Mouse (Mus musculus): ENCODE data around the gene Zfhx3. TPM values are rescaled to one million over a fixed set of nuclear protein-coding genes. Genes with fewer than 3 reads are reported as not detected.

The Zfhx3 gene
- total and polyA plus RNA-seq, 2 experiments from 2014 or later = 14.9 to 15.3 TPM

DNA sequence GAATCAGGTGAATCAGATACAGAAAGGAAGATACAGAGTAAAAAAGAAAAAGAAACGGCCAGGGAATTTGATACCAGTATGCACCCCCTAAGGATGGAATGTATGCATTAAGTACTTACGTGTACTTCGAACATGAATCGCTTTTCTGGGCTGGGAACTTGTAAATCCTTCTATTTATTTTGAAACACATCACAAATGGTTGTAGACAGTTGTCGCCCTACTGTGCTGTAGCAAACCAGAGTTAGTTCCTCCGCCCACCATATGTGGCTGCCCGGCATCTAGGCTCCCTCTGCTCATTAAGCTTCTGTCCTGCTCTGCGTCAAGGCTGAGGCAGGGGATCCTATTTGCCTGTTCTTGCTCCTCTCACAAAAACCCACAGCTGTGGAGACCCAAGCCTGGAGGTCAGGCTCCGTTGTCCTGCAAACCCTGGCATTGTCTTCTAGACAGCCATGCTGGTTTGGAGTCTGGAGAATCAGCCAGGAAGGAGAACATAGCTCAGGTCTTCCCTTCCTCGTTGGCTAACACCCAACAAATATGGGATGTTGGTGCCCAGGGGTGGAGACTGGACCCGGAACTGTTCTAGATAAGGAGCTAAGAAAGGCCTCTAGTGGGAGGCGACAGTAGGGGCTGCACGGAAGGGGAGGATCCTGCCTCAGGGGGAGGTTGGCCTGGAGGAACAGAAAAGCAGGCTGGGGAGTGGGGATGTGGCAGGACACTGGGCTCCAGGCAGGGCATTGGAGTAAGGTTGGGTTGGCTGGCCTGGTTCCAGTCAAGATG, 925.2 kb downstream of the Zfhx3 start:
- TF ChIP-seq CTCF (IDR thresholded peaks at IDR 0.05; ENCODE audit: low read depth) = no peak
- H3K4me1 ChIP-seq (ENCODE audit: insufficient read depth, low read length) = peaks cover 7% of the 10 kb centered on the region; the same call in 1 of the 2 replicates
- WGBS = 69% methylated on average over 13 of the region's 13 CpGs
- H3K27ac ChIP-seq = no peak overlapping the region
- H3K4me2 ChIP-seq (ENCODE audit: low read depth, low read length) = no peak overlapping the region
- 0 out of 2 replicates have a peak, but pooled peaks have one; percentile 10 for ATAC-seq
- H3K36me3 ChIP-seq (ENCODE audit: insufficient read depth, low read length) = no peaks in the 10 kb centered on the region
- no peak overlapping the region for H3K9ac ChIP-seq (replicated peaks; ENCODE audit: low read length)
- no peaks in the 10 kb centered on the region for H3K9me3 ChIP-seq (ENCODE audit: low read length)
- no peak for DNase-seq (ENCODE audit: low spot score)
- H3K27me3 ChIP-seq (ENCODE audit: insufficient read depth, low read length) = no peaks in the 10 kb centered on the region
- H3K4me3 ChIP-seq (ENCODE audit: low read length) = no peak overlapping the region

DNA sequence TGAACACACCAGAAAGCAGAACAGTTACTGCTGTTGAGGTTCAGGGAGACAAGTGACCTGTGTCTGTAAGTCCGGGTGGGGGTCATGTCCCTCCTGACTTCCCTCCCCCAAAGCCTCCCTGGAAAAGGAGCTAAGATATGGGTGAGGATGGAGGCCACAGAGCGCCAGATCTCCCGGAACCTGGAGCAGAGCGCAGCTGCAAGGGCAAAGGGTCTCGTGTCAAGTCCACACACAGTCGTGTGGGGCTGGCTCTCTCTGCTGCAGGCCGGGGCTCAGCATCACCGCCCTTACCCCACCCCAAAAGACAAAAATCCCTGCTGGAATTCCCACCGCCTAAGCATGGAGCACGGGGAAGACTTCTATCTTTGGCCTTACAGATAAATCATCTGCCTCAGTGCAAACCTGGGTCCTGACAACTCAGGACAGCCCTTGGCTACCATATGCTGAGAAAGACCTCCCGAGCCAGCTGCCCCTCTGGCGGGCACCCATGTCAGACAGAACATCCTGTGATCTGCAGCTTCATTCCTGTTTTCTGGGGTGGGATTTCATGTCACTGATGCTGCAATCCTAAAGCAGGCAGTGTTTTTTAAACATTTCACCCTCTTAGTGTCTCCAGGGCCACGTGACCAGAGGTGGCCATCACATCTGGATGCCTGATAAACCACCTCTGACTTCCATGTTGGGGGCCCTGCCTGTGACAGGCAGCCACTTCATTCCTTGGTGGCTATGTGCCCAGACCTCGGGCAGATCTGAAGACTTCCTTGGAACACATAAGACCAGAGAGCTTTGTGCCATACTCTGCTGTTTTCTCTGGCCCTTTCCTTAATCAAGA, 926.0 kb downstream of the Zfhx3 start:
- Histone ChIP-seq H3K27me3 (ENCODE audit: insufficient read depth, low read length) (no peaks in the 10 kb centered on the region), H3K9ac (replicated peaks; ENCODE audit: low read length) (no peak overlapping the region), H3K27ac (no peak overlapping the region), H3K4me1 (ENCODE audit: insufficient read depth, low read length) (peaks cover 7% of the 10 kb centered on the region; the same call in 1 of the 2 replicates), H3K9me3 (ENCODE audit: low read length) (no peaks in the 10 kb centered on the region), H3K4me3 (ENCODE audit: low read length) (no peak overlapping the region), H3K4me2 (ENCODE audit: low read depth, low read length) (no peak overlapping the region), H3K36me3 (ENCODE audit: insufficient read depth, low read length) (no peaks in the 10 kb centered on the region)
- ATAC-seq = 0 out of 2 replicates have a peak, but pooled peaks have one; percentile 7
- DNase-seq (ENCODE audit: low spot score) = no peak
- 69% methylated on average over 14 of the region's 14 CpGs for WGBS
- TF ChIP-seq CTCF (IDR thresholded peaks at IDR 0.05; ENCODE audit: low read depth) = no peak

DNA sequence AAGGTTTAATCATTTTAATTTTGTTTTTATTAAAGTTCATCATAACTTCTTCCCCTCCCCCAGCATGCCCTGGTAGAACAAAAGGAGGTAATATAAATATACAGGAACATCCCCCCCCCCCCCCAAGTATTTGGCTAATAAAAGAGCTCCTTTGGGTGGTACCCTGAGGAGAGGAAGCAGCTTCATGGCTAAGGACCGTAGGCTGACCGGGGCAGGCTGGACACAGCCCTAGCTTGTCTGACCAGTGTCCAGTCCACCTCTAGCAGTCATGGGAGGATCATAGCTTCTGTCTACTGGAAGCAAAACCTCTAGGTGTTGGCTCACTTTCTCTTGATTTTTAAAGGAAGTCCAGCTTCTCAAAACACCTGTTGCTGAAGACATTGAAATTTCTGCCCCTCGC, 927.0 kb downstream of the Zfhx3 start:
- ATAC-seq (no peak), DNase-seq (ENCODE audit: low spot score) (no peak)
- H3K27me3 ChIP-seq (ENCODE audit: insufficient read depth, low read length) = no peaks in the 10 kb centered on the region
- H3K9me3 ChIP-seq (ENCODE audit: low read length) = no peaks in the 10 kb centered on the region
- no peak for TF ChIP-seq CTCF (IDR thresholded peaks at IDR 0.05; ENCODE audit: low read depth)
- H3K9ac ChIP-seq (replicated peaks; ENCODE audit: low read length) = no peak overlapping the region
- no peak overlapping the region for H3K27ac ChIP-seq
- H3K36me3 ChIP-seq (ENCODE audit: insufficient read depth, low read length) = no peaks in the 10 kb centered on the region
- H3K4me1 ChIP-seq (ENCODE audit: insufficient read depth, low read length) = peaks cover 7% of the 10 kb centered on the region; the same call in 1 of the 2 replicates
- H3K4me2 ChIP-seq (ENCODE audit: low read depth, low read length) = no peak overlapping the region
- WGBS = 87% methylated on average over 3 of the region's 3 CpGs
- H3K4me3 ChIP-seq (ENCODE audit: low read length) = no peak overlapping the region

DNA sequence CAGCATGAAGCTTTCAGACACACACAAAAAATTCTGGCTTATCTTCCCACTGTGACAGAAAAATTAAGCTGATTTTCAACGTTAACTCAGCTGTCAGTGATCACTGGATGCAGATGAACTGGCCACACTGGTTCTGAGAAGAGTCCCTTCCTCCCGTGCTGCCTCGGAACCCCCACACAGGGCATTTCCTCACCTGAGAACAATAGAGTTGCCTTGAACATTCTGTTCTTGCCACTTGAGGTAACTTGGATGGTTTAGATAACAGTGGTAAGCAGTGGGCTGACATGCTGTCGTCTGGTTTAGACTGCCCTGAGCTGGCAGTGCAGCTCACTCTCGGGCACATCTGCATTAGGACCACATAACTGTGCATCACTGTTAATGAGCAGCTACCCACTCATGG, 927.5 kb downstream of the Zfhx3 start:
- 71% methylated on average over 5 of the region's 5 CpGs for WGBS
- H3K9ac ChIP-seq (replicated peaks; ENCODE audit: low read length) = no peak overlapping the region
- no peak for ATAC-seq
- no peak overlapping the region for H3K4me3 ChIP-seq (ENCODE audit: low read length)
- no peaks in the 10 kb centered on the region for H3K9me3 ChIP-seq (ENCODE audit: low read length)
- H3K4me2 ChIP-seq (ENCODE audit: low read depth, low read length) = no peak overlapping the region
- no peak for TF ChIP-seq CTCF (IDR thresholded peaks at IDR 0.05; ENCODE audit: low read depth)
- H3K27ac ChIP-seq = no peak overlapping the region
- no peaks in the 10 kb centered on the region for H3K27me3 ChIP-seq (ENCODE audit: insufficient read depth, low read length)
- no peak for DNase-seq (ENCODE audit: low spot score)
- peaks cover 7% of the 10 kb centered on the region; the same call in 1 of the 2 replicates for H3K4me1 ChIP-seq (ENCODE audit: insufficient read depth, low read length)
- H3K36me3 ChIP-seq (ENCODE audit: insufficient read depth, low read length) = no peaks in the 10 kb centered on the region

DNA sequence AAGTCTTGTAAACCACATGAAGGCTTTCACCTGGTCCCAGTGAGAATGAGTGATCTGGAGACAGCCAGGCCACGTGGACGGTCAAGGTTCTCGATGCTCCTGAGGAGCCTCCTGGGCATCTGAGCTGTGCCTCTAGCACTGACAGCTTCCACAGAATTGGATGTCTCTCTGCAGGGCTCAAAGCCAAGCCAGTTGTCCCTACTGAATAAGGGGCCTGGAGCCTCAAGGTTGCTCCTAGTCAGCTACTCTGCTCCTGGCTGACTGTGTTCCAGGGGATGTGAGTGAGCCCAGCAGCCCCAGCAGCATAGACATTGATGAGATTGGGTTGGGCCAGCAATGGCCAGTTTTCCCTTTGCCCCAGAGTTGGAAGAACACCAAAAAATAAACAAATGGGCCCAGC, 927.9 kb downstream of the Zfhx3 start:
- no peaks in the 10 kb centered on the region for H3K9me3 ChIP-seq (ENCODE audit: low read length)
- H3K4me1 ChIP-seq (ENCODE audit: insufficient read depth, low read length) = peaks cover 7% of the 10 kb centered on the region; the same call in 1 of the 2 replicates
- no peak for DNase-seq (ENCODE audit: low spot score)
- WGBS = 84% methylated on average over 3 of the region's 3 CpGs
- no peaks in the 10 kb centered on the region for H3K27me3 ChIP-seq (ENCODE audit: insufficient read depth, low read length)
- H3K4me2 ChIP-seq (ENCODE audit: low read depth, low read length) = no peak overlapping the region
- TF ChIP-seq CTCF (IDR thresholded peaks at IDR 0.05; ENCODE audit: low read depth) = no peak
- H3K9ac ChIP-seq (replicated peaks; ENCODE audit: low read length) = no peak overlapping the region
- no peaks in the 10 kb centered on the region for H3K36me3 ChIP-seq (ENCODE audit: insufficient read depth, low read length)
- no peak for ATAC-seq
- no peak overlapping the region for H3K27ac ChIP-seq
- no peak overlapping the region for H3K4me3 ChIP-seq (ENCODE audit: low read length)

DNA sequence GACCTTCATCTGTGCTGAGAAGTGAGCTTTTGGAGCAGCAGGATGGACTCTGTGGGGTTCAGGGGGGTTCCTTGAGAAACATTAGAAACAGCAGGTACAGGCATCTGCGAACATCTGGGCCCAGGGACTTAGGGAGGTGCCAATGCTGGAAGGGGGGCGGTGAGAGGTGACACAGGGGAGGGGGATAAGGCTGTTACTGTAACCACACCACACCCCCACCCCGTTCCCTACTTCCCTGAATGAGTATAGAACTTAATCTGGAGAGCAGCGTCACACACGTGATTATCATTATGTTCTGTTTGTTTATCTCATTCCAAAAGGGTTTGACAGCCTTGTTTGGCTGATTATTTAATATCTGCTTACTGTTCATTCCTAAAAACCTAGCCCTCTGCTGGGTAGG, 933.3 kb downstream of the Zfhx3 start:
- Histone ChIP-seq H3K4me2 (ENCODE audit: low read depth, low read length) (no peak overlapping the region), H3K9ac (replicated peaks; ENCODE audit: low read length) (no peak overlapping the region), H3K4me3 (ENCODE audit: low read length) (no peak overlapping the region), H3K4me1 (ENCODE audit: insufficient read depth, low read length) (0 out of 2 replicates have a peak, but pooled peaks cover 5% of the 10 kb centered on the region), H3K27ac (no peak overlapping the region), H3K27me3 (ENCODE audit: insufficient read depth, low read length) (no peaks in the 10 kb centered on the region), H3K36me3 (ENCODE audit: insufficient read depth, low read length) (no peaks in the 10 kb centered on the region), H3K9me3 (ENCODE audit: low read length) (no peaks in the 10 kb centered on the region)
- no peak for DNase-seq (ENCODE audit: low spot score)
- no peak for TF ChIP-seq CTCF (IDR thresholded peaks at IDR 0.05; ENCODE audit: low read depth)
- 95% methylated on average over 5 of the region's 5 CpGs for WGBS
- ATAC-seq = no peak

Data from hindbrain, postnatal 0 days (tissue).